Mouse (Mus musculus): ENCODE measurements around the gene Pld4.

DNA sequence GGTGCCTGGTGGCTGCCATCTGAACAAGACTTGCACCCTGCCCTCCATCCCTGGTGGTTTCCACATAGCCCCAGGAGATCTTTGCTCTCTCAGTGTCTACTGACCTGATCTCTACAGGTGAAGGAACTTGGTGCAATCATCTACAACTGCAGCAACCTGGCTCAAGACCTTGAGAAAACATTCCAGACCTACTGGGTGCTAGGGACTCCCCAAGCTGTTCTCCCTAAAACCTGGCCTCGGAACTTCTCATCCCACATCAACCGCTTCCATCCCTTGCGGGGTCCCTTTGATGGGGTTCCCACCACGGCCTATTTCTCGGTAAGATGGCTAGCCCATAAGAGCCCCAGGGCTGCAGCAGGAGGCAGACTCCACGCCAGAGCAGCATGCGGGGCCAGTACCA lies 6.1 kb downstream of the Pld4 start:
- TF ChIP-seq NANOG (IDR thresholded peaks at IDR 0.05; ENCODE audit: borderline replicate concordance, low read length) (no peak), CTCF (conservative IDR thresholded peaks at IDR 0.05; ENCODE audit: low read length) (no peak)

Data from E14TG2a.4 (cell line).